Mouse (Mus musculus) lung, embryonic 14.5 days (tissue): ENCODE results near the gene Fgfr2. TPM values are rescaled to one million over a fixed set of nuclear protein-coding genes. Genes with fewer than 3 reads are reported as not detected.

Source experiments
- ATAC-seq: fragments of 200-750 bp; cut with Nextera tagmentation; 2 replicates; pipeline ENCODE4 v1.8.0; 2017; ENCODE audit warnings: mild to moderate bottlenecking, moderate TSS enrichment, moderate library complexity; ENCODE audit not compliant: insufficient read depth
- DNase-seq: peaks from one replicate; pipeline ENCODE4 v3.0.0-alpha.2; 2015
- H3K27ac ChIP-seq: fragments of 300-500 bp; sonication (generic); 2 replicates; pipeline ENCODE4 v1.5.1; 2014; ENCODE audit warnings: low read depth, mild to moderate bottlenecking, moderate library complexity
- H3K27me3 ChIP-seq: fragments of 300-500 bp; sonication (generic); 2 replicates; pipeline ENCODE4 v1.6.1; 2014; ENCODE audit warnings: low read length, control low read depth; ENCODE audit not compliant: insufficient read depth
- H3K36me3 ChIP-seq: fragments of 300-500 bp; sonication (generic); 2 replicates; pipeline ENCODE4 v1.6.1; 2014; ENCODE audit warnings: control low read depth; ENCODE audit not compliant: insufficient read depth
- H3K4me1 ChIP-seq: fragments of 300-500 bp; sonication (generic); 2 replicates; pipeline ENCODE4 v1.6.1; 2014; ENCODE audit warnings: antibody characterized with exemption, control low read depth; ENCODE audit not compliant: insufficient read depth
- H3K4me2 ChIP-seq: fragments of 300-500 bp; sonication (generic); 2 replicates; pipeline ENCODE4 v1.6.1; 2014; ENCODE audit warnings: mild to moderate bottlenecking
- H3K4me3 ChIP-seq: fragments of 300-500 bp; sonication (generic); 2 replicates; pipeline ENCODE4 v1.5.1; 2014; ENCODE audit warnings: low read depth, low read length
- H3K9ac ChIP-seq: fragments of 300-500 bp; sonication (generic); 2 replicates; pipeline ENCODE4 v1.6.1; 2014
- H3K9me3 ChIP-seq: fragments of 300-500 bp; sonication (generic); 2 replicates; pipeline ENCODE4 v1.6.1; 2016; ENCODE audit warnings: low read depth, low read length, control low read depth
- CTCF ChIP-seq: IDR thresholded peaks from 2 replicates; pipeline ENCODE4 v1.5.1; 2016; ENCODE audit warnings: antibody characterized with exemption, low read depth
- WGBS: fragments of 180-500 bp; shearing (Covaris S2); extraction: QIAGEN DNeasy Blood & Tissue Kit; methylation state at CpG from one replicate; pipeline ENCODE4 v1.1.7; 2014; 5-methylcytosine and 5-hydroxymethylcytosine counted together
- polyA plus RNA-seq: library from polyadenylated mRNA; unstranded; fragments of >200 nt; fragmentation: Nextera tagmentation; extraction: Ambion mirVana; gene quantifications from 2 replicates; pipeline ENCODE4 v1.2.1, GENCODE M21; 2014

Gene Fgfr2
- polyA plus RNA-seq, 1 experiment from 2014 or later: 179 TPM

- Histone ChIP-seq H3K9me3 (no peaks in the 10 kb centered on the region), H3K27me3 (no peaks in the 10 kb centered on the region), H3K4me3 (no peak overlapping the region), H3K4me1 (peaks cover 5% of the 10 kb centered on the region), H3K4me2 (no peak overlapping the region), H3K27ac (no peak overlapping the region), H3K9ac (no peak overlapping the region), H3K36me3 (no peaks in the 10 kb centered on the region)
- ATAC-seq (no peak), DNase-seq (no peak)
- no peak for TF ChIP-seq CTCF
- WGBS: 76% methylated on average over 2 of the region's 2 CpGs
These were observed 321.1 kb downstream of the Fgfr2 start for GRCm38 (mm10) chr7:132802066-132802465.

GRCm38 (mm10) chr7:132801509-132801908 is 321.6 kb downstream of the Fgfr2 start:
- no peak for TF ChIP-seq CTCF
- peaks cover 4% of the 10 kb centered on the region; the same call in 1 of the 2 replicates for H3K4me1 ChIP-seq
- H3K4me2 ChIP-seq: no peak overlapping the region

GRCm38 (mm10) chr7:132800868-132801267 is 322.3 kb downstream of the Fgfr2 start:
- H3K27ac ChIP-seq: no peak overlapping the region
- WGBS: 78% methylated on average over 10 of the region's 10 CpGs
- ATAC-seq (no peak), DNase-seq (no peak)
- no peak overlapping the region for H3K9ac ChIP-seq
- TF ChIP-seq CTCF: no peak
- no peak overlapping the region for H3K4me3 ChIP-seq
- H3K36me3 ChIP-seq: no peaks in the 10 kb centered on the region
- no peak overlapping the region for H3K4me2 ChIP-seq
- H3K4me1 ChIP-seq: peaks cover 4% of the 10 kb centered on the region; the same call in 1 of the 2 replicates
- no peaks in the 10 kb centered on the region for H3K27me3 ChIP-seq
- no peaks in the 10 kb centered on the region for H3K9me3 ChIP-seq

More at GRCm38 (mm10) chr7:132801509-132801908, 321.6 kb downstream of the Fgfr2 start:
- H3K36me3 ChIP-seq: no peaks in the 10 kb centered on the region
- no peak overlapping the region for H3K9ac ChIP-seq
- H3K4me3 ChIP-seq: no peak overlapping the region
- ATAC-seq: no peak
- 66% methylated on average over 5 of the region's 5 CpGs for WGBS
- H3K27ac ChIP-seq: no peak overlapping the region
- no peaks in the 10 kb centered on the region for H3K27me3 ChIP-seq
- no peaks in the 10 kb centered on the region for H3K9me3 ChIP-seq
- no peak for DNase-seq

GRCm38 (mm10) chr7:132799119-132800016 is 323.8 kb downstream of the Fgfr2 start:
- DNase-seq (no peak), ATAC-seq (no peak)
- 86% methylated on average over 5 of the region's 5 CpGs for WGBS
- Histone ChIP-seq H3K27me3 (no peaks in the 10 kb centered on the region), H3K27ac (no peak overlapping the region), H3K4me2 (no peak overlapping the region), H3K9me3 (no peaks in the 10 kb centered on the region), H3K4me3 (no peak overlapping the region), H3K4me1 (peaks cover 4% of the 10 kb centered on the region; the same call in 1 of the 2 replicates), H3K36me3 (no peaks in the 10 kb centered on the region), H3K9ac (no peak overlapping the region)
- TF ChIP-seq CTCF: no peak

GRCm38 (mm10) chr7:132795141-132795540 is 328.0 kb downstream of the Fgfr2 start:
- no peak overlapping the region for H3K27ac ChIP-seq
- ATAC-seq (no peak), DNase-seq (no peak)
- no peak overlapping the region for H3K4me2 ChIP-seq
- no peaks in the 10 kb centered on the region for H3K36me3 ChIP-seq
- H3K9ac ChIP-seq: no peak overlapping the region
- H3K4me1 ChIP-seq: no peaks in the 10 kb centered on the region
- H3K9me3 ChIP-seq: no peaks in the 10 kb centered on the region
- H3K4me3 ChIP-seq: no peak overlapping the region
- H3K27me3 ChIP-seq: no peaks in the 10 kb centered on the region
- no peak for TF ChIP-seq CTCF
- WGBS: 77% methylated on average over 5 of the region's 5 CpGs

GRCm38 (mm10) chr7:132793467-132793866 is 329.7 kb downstream of the Fgfr2 start:
- DNase-seq: no peak
- H3K9ac ChIP-seq: no peak overlapping the region
- no peak overlapping the region for H3K4me2 ChIP-seq
- H3K9me3 ChIP-seq: no peaks in the 10 kb centered on the region
- no peak for TF ChIP-seq CTCF
- no peaks in the 10 kb centered on the region for H3K27me3 ChIP-seq
- no peak for ATAC-seq
- H3K27ac ChIP-seq: no peak overlapping the region
- 65% methylated on average over 6 of the region's 6 CpGs for WGBS
- H3K4me1 ChIP-seq: no peaks in the 10 kb centered on the region
- H3K4me3 ChIP-seq: no peak overlapping the region
- H3K36me3 ChIP-seq: no peaks in the 10 kb centered on the region

GRCm38 (mm10) chr7:132790447-132791219 is 332.5 kb downstream of the Fgfr2 start:
- H3K27ac ChIP-seq: no peak overlapping the region
- no peak for DNase-seq
- TF ChIP-seq CTCF: no peak
- WGBS: 81% methylated on average over 14 of the region's 14 CpGs
- no peaks in the 10 kb centered on the region for H3K27me3 ChIP-seq
- no peak overlapping the region for H3K4me3 ChIP-seq
- no peaks in the 10 kb centered on the region; the same call in 1 of the 2 replicates for H3K4me1 ChIP-seq
- H3K36me3 ChIP-seq: no peaks in the 10 kb centered on the region
- no peak overlapping the region for H3K9ac ChIP-seq
- no peak for ATAC-seq
- H3K9me3 ChIP-seq: no peaks in the 10 kb centered on the region
- no peak overlapping the region for H3K4me2 ChIP-seq
